Mouse (Mus musculus) c-Kit-negative CD71-positive TER-119-positive erythroid progenitor cells, embryonic 14.5 days (primary cell): ENCODE data around the gene Cygb.

Experiments
- DNase-seq: peaks from one replicate; pipeline ENCODE4 v3.0.0-alpha.2; 2013; ENCODE audit warnings: low read depth, low spot score

Cygb gene

GRCm38 (mm10) chr11:116656348-116657191 is 2.5 kb upstream of the Cygb start:
- no peak for DNase-seq

- DNase-seq = no peak
Measured at GRCm38 (mm10) chr11:116653709-116654221, 348 bp downstream of the Cygb start.

DNA sequence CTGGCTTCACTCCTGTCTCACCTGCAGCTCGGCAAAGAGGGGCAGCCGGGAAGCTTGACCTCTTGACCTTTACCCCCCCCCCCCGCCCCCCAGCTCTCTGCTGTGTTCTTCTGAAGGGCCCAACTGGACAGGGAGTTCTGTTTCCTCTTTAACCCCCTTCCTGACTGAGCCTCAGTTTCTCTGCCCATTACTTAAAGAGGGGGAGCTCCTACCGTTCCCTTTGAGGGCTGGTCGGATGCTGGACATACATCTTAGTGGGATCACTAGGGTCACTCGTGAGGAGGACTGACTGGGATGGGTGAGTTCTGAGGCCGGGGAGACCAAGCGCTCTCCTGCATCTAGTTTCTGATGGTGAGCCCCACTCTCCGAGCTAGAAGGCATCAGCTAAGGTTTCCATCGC is 879 bp downstream of the Cygb start, which contains the start of gene Prcd:
TSS of gene Prcd (plus strand) at position 301 of the 400 bp plus-strand sequence.
- DNase-seq = no peak

DNA sequence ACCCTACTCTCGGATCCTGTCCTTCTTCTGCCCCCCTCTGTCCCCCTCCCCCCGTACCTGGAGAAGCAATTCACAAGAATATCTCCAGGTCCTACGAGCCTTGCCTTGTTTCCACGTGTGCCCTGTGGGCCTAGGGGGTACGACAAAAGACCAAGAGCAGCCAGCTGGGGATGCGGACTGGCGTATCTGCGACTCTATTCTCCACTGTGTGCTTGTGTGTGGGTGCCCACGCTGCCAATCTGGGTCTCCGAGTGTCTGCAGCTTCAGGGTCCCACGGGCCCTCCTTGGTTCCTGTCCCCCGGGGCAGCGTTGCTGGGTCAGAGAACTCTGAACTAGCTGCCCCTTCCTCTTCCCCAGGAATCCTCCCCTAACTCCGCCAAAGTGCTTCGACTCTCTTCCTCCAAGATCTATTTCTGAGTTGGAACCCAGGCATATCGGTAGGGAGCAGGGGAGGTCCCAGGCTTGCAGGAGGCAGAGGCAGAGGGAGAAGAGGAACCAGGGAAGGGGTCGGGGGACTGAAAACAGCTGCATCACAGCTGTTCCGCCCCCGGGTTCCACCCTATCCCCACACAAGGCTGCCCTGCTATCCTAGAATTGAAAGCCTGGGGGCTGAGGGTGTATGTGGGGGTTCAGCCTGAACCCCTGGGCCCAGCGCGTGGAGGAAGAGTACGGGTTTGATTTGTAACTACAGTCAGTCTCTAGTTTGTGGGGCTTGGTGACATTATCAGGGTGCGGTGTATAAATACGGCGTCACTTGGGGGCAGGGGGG is 1.6 kb downstream of the Cygb start:
- DNase-seq = no peak

GRCm38 (mm10) chr11:116651339-116651738 is 2.8 kb downstream of the Cygb start:
- DNase-seq = no peak

GRCm38 (mm10) chr11:116650811-116651210 is 3.3 kb downstream of the Cygb start:
- DNase-seq = no peak

- no peak for DNase-seq
Measured at GRCm38 (mm10) chr11:116649711-116650337, 4.3 kb downstream of the Cygb start.

DNA sequence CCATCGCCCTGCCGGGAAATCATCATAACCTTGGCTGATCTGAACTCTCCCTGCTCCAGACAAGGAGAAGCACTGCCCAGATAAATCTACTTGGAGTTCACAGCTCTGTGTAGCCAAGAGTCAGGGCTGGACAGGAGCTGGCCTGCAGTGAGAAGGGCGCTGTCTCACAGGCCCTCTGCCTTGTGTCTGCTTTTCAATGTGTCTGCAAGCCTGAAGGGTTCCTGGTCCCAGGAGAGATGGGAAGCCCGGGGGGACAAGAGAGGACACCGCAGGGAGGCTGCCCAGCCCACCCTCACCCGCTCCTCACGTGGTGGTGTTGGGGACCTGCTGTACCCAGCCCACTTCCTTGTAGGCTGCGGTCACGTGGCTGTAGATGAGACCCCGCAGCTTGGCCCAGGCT is 5.1 kb downstream of the Cygb start:
- DNase-seq = no peak

DNA sequence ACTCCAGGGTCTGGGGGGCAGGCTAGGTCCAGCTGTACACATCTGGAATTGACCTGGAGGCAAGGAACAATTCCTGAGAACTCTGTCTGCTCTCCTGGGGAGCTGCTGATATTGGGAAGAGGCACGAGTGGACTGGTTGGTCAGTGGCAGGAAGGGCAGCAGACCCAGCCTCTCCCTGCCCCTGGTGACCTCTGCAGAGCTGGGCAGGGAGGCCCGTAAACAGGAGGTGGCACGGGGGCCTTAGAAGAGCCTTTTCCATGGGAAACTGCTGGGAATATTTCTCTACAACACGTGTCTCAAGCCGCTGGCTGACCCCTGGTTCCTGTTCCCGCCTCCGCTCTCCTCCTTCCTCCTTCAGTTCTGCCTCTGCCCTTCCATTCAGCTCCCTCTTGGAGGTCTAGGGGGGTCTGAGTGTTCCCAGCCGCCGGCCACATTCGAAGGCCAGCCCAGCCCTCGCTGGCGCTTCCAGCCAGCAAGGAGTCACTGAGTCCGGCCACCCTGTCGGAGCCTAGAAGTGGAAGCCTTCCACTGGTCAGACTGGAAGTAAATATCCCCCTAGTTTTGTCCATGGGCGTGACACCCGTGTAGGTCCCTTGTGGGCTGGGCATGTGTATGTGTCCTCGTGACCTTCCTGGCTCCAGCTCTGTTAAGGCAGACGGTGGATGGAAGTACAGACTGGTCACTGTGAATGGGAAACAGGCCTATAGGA is 5.7 kb downstream of the Cygb start:
- no peak for DNase-seq

- DNase-seq = no peak
Measured at GRCm38 (mm10) chr11:116647340-116647991, 6.6 kb downstream of the Cygb start.

GRCm38 (mm10) chr11:116646771-116647170 is 7.3 kb downstream of the Cygb start:
- no peak for DNase-seq

- DNase-seq = no peak
Measured at GRCm38 (mm10) chr11:116646136-116646535, 8.0 kb downstream of the Cygb start.

DNA sequence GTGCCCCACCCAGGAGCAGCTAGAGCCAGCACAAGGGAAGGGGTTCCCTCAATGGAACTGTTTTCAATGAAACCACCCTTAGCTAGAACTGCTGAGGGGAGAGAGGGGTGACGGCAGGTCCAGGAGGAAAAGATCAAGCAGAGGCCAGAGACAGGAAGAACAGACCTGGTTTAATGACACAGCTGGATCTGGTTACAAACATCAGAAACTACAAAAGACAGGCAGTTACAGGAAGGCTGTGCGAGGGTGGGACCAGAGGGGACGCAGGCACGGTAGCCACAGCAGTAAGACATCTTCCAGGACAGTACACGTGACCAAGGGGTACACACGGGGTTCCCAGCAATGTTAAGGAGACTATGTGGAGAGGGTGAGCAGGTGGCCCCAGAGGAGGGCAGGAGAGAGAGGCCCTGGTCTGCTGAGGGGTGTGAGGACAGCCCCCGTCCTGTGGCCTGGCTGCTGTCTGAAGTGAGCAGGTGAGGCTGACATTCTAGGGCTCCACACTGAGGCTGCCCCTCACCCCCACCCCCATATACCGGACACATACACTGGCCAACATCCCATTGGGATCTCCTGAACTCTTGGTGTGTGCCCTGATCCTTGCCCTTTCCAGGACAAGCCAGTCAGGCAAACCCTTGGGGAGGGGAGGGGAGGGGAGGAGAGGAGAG is 8.5 kb downstream of the Cygb start:
- DNase-seq = no peak

DNA sequence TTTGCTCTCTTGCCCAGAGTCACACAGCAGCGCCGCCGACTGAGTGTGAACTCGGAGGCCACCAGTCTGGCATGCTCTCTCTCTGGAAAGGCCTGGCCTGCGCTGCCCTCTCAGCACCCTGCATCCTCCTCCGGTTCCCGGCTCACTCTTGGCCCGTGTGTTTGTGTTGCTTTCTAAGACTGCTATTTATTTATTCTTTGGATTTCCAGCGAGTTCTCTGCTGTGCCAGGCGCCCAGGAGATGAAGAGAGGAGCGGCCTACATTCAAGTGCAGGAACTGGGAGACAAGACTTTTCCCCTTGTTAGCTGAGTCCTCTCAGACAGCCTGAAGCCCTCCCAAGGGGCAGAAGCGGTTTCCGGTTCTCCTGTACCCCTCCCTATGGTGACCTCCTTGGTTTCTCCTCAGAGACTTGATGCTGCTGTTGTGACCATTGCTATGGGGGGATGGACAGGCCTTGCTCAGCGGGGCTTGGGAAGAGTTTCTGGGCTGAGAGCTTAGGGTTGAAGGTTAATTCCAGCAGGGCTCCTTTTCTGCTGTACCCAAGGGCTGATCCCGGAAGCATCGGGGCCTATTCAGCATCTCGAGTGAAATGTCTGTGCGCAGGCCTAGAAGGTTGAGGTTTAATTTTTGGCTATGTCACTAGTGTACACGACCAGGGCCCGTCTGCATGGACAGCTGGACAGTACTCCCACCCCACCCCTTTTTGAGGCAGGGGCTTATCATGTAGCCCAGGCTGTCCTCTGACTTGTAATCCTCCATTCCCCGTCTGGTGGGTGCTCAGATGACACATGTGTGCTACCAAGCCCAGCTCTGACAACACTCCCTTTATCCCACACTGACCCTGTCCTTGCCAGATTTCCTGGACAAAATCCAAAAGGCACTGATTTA is 9.6 kb downstream of the Cygb start:
- DNase-seq = no peak

DNA sequence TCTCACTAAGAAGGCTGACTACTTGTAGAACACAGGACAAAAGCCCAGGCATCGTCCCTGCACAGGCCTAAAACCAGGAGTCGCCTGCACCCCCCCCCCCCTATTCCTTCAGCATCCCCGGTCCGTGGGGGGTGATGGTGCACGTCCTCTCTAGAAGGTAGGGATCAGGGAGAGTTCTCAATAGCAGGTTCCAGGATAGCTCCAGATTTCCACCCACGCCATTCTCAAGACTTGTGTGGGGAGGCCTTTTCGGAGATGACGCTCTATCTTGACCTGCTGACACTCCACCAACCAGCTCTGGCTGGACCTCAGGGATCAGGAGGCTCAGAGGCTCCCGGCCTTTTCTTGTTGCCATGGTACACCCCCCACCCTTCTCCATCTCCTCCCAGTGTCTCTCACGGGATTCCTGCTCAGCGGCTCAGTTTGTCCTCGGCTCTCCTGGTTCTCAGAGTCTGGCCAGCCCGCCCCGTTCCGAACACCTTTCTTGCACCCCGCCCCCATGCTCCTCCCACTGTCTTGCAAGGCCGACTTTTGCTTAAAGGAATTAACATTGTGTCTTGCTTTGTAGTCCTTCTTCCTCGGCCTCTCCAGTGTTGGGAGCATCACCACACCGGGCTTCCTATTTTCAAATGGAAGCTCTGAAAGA is 10.4 kb downstream of the Cygb start:
- no peak for DNase-seq

- peak; percentile 62 for DNase-seq
Measured at GRCm38 (mm10) chr11:116642681-116643578, 11.2 kb downstream of the Cygb start.

GRCm38 (mm10) chr11:116641731-116642130 is 12.4 kb downstream of the Cygb start:
- no peak for DNase-seq

GRCm38 (mm10) chr11:116641168-116641567 is 12.9 kb downstream of the Cygb start:
- no peak for DNase-seq
